Mouse (Mus musculus) induced T-regulatory cell, adult 2 months (primary cell): ENCODE measurements around the gene Vmn1r117.
"Not testable (repeated sequence)": the region's sequence is repeated elsewhere in the genome, so short reads cannot be mapped to it uniquely, and the experiment has no call there.

Experiments
- DNase-seq: peaks from one replicate; pipeline ENCODE4 v3.0.0-alpha.2; 2012; ENCODE audit warnings: low read depth

Gene Vmn1r117

DNA sequence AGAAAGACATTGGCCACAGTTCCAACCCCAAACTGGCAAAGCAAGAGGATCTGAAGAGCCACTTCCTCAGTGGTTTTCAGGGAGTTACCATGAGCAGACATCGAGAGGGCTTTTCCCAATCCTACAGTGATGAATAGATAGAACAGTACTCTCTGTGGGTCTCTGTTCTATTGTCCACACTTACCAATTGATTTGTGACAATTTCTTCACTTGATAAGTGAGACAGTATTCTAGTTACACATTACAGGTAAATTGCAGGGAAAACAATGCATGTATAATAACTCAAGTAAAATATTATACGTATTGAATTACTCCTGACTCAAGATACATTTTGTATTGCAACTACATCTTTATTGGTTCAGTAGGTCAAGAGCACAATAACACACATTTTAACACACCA, at the start of gene Vmn1r117:
Vmn1r117 (minus strand) TSS at position 101 of the 400 bp plus-strand sequence.
- not testable (repeated sequence) for DNase-seq

DNA sequence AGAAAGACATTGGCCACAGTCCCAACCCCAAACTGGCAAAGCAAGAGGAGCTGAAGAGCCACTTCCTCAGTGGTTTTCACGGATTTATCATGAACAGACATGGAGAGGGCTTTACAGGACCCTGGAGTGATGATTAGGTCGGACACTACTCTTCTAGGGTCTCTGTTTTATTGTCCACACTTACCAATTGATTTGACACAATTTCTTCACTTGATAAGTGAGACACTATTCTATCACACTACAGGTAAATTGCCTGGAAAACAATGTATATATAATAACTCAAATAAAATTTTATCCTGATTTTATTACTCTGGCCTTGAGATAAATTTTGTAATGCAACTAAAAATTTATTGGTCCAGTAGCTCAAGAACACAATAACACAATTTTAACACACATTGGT, 28.3 kb upstream of the Vmn1r117 start, which contains the start of gene Vmn1r118:
Vmn1r118 (minus strand) TSS at position 101 of the 400 bp plus-strand sequence.
- DNase-seq: not testable (repeated sequence)

GRCm38 (mm10) chr7:20871956-20872355, 12.0 kb downstream of the Vmn1r117 start, which contains the start of gene Vmn1r116:
Gene Vmn1r116, plus strand, starts transcription at chr7:20872256.
- not testable (repeated sequence) for DNase-seq

DNA sequence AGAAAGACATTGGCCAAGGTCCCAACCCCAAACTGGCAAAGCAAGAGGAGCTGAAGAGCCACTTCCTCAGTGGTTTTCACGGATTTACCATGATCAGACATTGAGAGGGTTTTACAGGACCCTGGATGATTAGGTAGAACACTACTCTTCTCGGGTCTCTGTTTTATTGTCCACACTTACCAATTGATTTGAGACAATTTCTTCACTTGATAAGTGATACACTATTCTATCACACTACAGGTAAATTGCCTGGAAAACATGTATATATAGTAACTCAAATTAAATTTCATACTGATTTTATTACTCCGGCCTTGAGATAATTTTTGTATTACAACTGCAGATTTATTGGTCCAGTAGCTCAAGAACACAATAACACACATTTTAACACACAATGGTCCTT, 39.0 kb downstream of the Vmn1r117 start, which contains the start of gene Vmn1r115:
Vmn1r115 (minus strand) TSS at position 101 of the 400 bp plus-strand sequence.
- not testable (repeated sequence) for DNase-seq
